Mouse (Mus musculus) hindbrain, embryonic 11.5 days (tissue): ENCODE data around the gene Tubgcp6. TPM values are rescaled to one million over a fixed set of nuclear protein-coding genes. Genes with fewer than 3 reads are reported as not detected.
A peak's percentile ranks its signal among the peaks of the same experiment; 100 is the strongest.

ENCODE experiments used
- ATAC-seq: fragments of 200-750 bp; cut with Nextera tagmentation; 2 replicates; pipeline ENCODE4 v1.8.0; 2017; ENCODE audit warnings: mild to moderate bottlenecking, moderate TSS enrichment, moderate library complexity; ENCODE audit not compliant: low FRiP score
- DNase-seq: peaks from one replicate; pipeline ENCODE4 v3.0.0-alpha.2; 2015; ENCODE audit warnings: low spot score
- H3K27ac ChIP-seq: fragments of 300-500 bp; sonication (generic); 2 replicates; pipeline ENCODE4 v1.5.1; 2014; ENCODE audit warnings: mild to moderate bottlenecking, low read depth, low read length
- H3K27me3 ChIP-seq: fragments of 300-500 bp; sonication (generic); 2 replicates; pipeline ENCODE4 v1.6.1; 2014; ENCODE audit warnings: mild to moderate bottlenecking, low read length, moderate library complexity, mixed read lengths; ENCODE audit not compliant: control insufficient read depth, insufficient read depth
- H3K36me3 ChIP-seq: fragments of 300-500 bp; sonication (generic); 2 replicates; pipeline ENCODE4 v1.6.1; 2014; ENCODE audit warnings: mild to moderate bottlenecking, low read length, moderate library complexity, mixed read lengths; ENCODE audit not compliant: control insufficient read depth, insufficient read depth
- H3K4me1 ChIP-seq: fragments of 300-500 bp; sonication (generic); replicated peaks from 2 replicates; pipeline ENCODE4 v1.6.1; 2014; ENCODE audit warnings: low read length, mixed read lengths; ENCODE audit not compliant: control insufficient read depth, insufficient read depth
- H3K4me2 ChIP-seq: fragments of 300-500 bp; sonication (generic); replicated peaks from 2 replicates; pipeline ENCODE4 v1.6.1; 2014; ENCODE audit warnings: mild to moderate bottlenecking, low read depth, low read length
- H3K4me3 ChIP-seq: fragments of 300-500 bp; sonication (generic); 2 replicates; pipeline ENCODE4 v1.5.1; 2014; ENCODE audit warnings: low read depth, low read length
- H3K9ac ChIP-seq: fragments of 300-500 bp; sonication (generic); 2 replicates; pipeline ENCODE4 v1.6.1; 2014; ENCODE audit warnings: low read depth, low read length
- H3K9me3 ChIP-seq: fragments of 300-500 bp; sonication (generic); 2 replicates; pipeline ENCODE4 v1.6.1; 2016; ENCODE audit warnings: low read length; ENCODE audit not compliant: control insufficient read depth
- WGBS: fragments of 180-500 bp; shearing (Covaris S2); extraction: QIAGEN DNeasy Blood & Tissue Kit; methylation state at CpG from one replicate; pipeline ENCODE4 v1.1.7; 2014; 5-methylcytosine and 5-hydroxymethylcytosine counted together
- polyA plus RNA-seq: library from polyadenylated mRNA; unstranded; fragments of >200 nt; fragmentation: Nextera tagmentation; extraction: Ambion mirVana; gene quantifications from 2 replicates; pipeline ENCODE4 v1.2.1, GENCODE M21; 2014

Gene Tubgcp6
- polyA plus RNA-seq, 1 experiment from 2014 or later: 17.6 TPM

GRCm38 (mm10) chr15:89088607-89089247 is 34.2 kb downstream of the Tubgcp6 start, which contains the start of gene Selenoo:
Gene Selenoo, plus strand, starts transcription at chr15:89089084.
- peak within 1 kb of the TSS; percentile 74 for H3K27ac ChIP-seq
- no peaks in the 10 kb centered on the region; the same call in 1 of the 2 replicates for H3K4me1 ChIP-seq
- 4% methylated on average over 18 of the region's 38 CpGs for WGBS
- peak within 1 kb of the TSS; percentile 95 for H3K4me2 ChIP-seq
- H3K4me3 ChIP-seq: peak within 1 kb of the TSS; percentile 99
- DNase-seq: peak; percentile 90
- H3K36me3 ChIP-seq: 0 out of 2 replicates have a peak, but pooled peaks cover 9% of the 10 kb centered on the region
- H3K27me3 ChIP-seq: no peaks in the 10 kb centered on the region
- no peaks in the 10 kb centered on the region for H3K9me3 ChIP-seq
- ATAC-seq: peak; percentile 94
- H3K9ac ChIP-seq: peak within 1 kb of the TSS; percentile 93

- ATAC-seq (no peak), DNase-seq (no peak)
- Histone ChIP-seq H3K9ac (no peak overlapping the region), H3K27me3 (no peaks in the 10 kb centered on the region), H3K9me3 (no peaks in the 10 kb centered on the region), H3K4me2 (no peak overlapping the region), H3K27ac (no peak overlapping the region), H3K4me3 (no peak overlapping the region), H3K36me3 (peaks cover 9% of the 10 kb centered on the region; the same call in 1 of the 2 replicates), H3K4me1 (no peaks in the 10 kb centered on the region; the same call in 1 of the 2 replicates)
- 96% methylated on average over 2 of the region's 2 CpGs for WGBS
Measured at GRCm38 (mm10) chr15:89084826-89085225, 38.1 kb downstream of the Tubgcp6 start.

DNA sequence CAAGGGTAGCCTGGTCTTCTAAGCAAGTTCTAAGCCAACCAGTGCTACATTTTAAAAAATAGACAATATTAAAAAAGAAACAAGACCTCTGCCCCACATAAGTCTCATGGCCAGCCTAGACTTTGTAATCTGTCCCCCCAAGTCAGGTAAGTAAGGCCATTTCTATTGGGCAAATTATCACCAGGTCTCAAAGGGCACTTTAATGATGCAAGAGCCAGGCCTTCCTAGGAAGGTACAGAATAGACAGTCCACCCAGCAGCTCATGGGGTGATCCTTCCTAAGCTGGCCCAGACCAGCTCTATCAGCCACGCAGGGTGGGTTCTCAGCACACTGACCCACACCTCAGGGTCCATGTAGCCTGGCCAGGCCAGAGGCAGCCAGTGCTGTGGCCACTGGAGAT is 39.0 kb downstream of the Tubgcp6 start:
- Histone ChIP-seq H3K4me1 (no peaks in the 10 kb centered on the region), H3K36me3 (peaks cover 9% of the 10 kb centered on the region; the same call in 1 of the 2 replicates), H3K27ac (no peak overlapping the region), H3K27me3 (no peaks in the 10 kb centered on the region), H3K9ac (no peak overlapping the region), H3K4me2 (no peak overlapping the region), H3K9me3 (no peaks in the 10 kb centered on the region), H3K4me3 (no peak overlapping the region)
- 96% methylated on average over 1 of the region's 1 CpGs for WGBS
- DNase-seq: no peak
- ATAC-seq: no peak

DNA sequence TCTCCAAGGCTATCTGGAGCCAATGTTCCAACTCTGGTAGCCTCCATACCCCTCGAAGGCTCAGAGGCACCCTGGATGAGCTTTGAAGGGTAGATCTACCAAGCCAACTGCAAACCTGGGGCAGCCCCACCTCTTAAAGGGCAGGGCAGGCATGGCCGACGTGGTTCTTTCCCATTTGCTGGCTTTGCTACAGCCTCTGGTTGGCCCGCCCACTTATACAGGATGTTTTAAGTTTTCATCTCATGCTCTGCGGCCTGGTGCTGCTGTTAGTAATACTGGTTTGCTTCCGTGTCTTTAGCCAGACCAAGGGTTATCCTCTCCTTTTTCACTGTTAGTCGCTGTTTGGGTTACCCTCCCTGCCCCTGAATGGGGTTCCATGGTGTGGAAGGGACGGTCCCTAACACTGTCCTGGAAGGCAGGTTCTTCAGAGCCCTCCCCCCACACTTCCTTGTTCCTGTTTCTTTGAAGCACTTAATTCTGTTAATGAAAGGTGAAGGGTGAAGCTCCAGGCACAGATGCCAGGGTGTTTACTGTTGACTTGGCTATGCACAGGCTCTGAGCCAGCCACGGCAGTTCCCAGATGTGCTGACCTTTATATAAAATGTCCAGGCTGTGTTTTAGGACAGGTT is 44.6 kb downstream of the Tubgcp6 start:
- Histone ChIP-seq H3K36me3 (no peaks in the 10 kb centered on the region; the same call in 1 of the 2 replicates), H3K4me2 (no peak overlapping the region), H3K4me3 (no peak overlapping the region), H3K27ac (no peak overlapping the region), H3K9me3 (no peaks in the 10 kb centered on the region), H3K27me3 (no peaks in the 10 kb centered on the region), H3K4me1 (peaks cover 16% of the 10 kb centered on the region), H3K9ac (no peak overlapping the region)
- DNase-seq: no peak
- no peak for ATAC-seq
- WGBS: 78% methylated on average over 9 of the region's 9 CpGs

DNA sequence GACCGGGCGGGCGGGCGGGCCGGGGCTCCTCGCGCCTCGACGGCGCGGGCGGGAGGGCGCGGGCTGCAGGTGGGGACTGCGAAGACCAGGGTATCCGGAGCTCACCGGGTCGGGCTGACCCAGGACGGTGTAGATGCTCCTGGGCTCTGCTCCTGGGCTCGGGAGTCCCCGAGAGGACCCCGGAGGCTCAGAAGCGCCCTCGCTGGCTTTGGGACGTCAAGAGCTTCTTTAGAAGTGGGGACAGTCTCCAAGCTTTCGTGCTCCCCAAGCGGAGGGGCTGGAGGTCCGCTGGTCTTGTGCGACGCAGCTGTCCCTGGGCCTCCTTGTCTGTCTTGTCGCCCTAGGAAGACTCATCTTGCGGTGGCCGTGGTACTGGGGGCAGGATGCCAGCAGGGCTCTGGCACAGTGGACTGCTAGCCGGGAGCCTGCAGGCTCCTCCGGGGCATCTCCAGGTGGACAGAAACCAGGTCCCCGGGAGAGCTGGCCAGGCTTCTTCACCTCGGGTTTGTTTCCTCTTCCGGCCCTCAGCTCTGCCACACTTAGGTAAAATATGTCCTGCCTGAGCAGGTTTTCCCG is 46.7 kb downstream of the Tubgcp6 start:
- Histone ChIP-seq H3K4me3 (peak overlapping the region; percentile 75), H3K4me2 (peak overlapping the region; percentile 93), H3K9ac (peak overlapping the region; percentile 89), H3K36me3 (no peaks in the 10 kb centered on the region), H3K9me3 (no peaks in the 10 kb centered on the region), H3K4me1 (peaks cover 16% of the 10 kb centered on the region), H3K27ac (peak overlapping the region; percentile 87), H3K27me3 (no peaks in the 10 kb centered on the region)
- DNase-seq (peak; percentile 60), ATAC-seq (peak; percentile 49)
- under 1% methylated on average over 25 of the region's 39 CpGs for WGBS

DNA sequence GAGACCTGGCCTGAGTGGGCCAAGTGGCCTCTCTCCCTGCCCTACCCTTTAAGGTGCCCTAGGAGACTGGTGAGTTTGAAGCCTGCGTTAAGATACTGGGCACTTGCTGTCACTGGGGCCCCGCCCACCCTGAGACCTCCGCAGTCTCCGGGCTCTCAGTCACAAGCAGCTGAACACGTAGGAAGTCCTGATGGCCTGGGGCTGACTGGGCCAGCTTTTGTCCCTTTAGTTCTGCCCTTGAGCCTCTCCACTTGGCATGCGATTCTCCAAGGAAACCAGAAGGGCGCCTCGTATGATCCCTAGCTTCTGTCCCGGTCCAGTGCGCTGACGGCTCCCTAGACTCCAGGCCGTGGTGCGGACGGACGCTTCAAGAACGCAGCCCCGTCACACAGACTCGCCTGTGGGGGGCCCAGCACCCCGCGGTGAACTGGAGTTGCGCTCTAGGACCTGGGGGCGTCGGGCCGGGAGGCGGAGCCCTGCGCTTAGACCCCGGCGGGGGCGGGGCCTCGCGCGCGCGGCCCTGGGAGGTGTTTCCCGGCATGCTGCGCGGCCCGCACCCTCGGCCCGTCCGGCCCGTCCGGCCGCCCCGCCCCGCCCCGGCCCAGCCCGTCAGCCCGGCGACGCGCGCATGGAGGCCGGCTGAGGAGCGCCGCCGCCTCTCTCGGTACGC is 47.3 kb downstream of the Tubgcp6 start:
- no peaks in the 10 kb centered on the region for H3K27me3 ChIP-seq
- peak overlapping the region; percentile 93 for H3K4me2 ChIP-seq
- peak overlapping the region; percentile 89 for H3K9ac ChIP-seq
- H3K4me3 ChIP-seq: peak overlapping the region; percentile 75
- ATAC-seq (peak; percentile 91), DNase-seq (peak; percentile 95)
- H3K27ac ChIP-seq: peak overlapping the region; percentile 87
- WGBS: 2% methylated on average over 28 of the region's 59 CpGs
- no peaks in the 10 kb centered on the region for H3K9me3 ChIP-seq
- peaks cover 16% of the 10 kb centered on the region for H3K4me1 ChIP-seq
- no peaks in the 10 kb centered on the region for H3K36me3 ChIP-seq

- Histone ChIP-seq H3K27me3 (no peaks in the 10 kb centered on the region; the same call in 1 of the 2 replicates), H3K9ac (peak within 1 kb of the TSS; percentile 89), H3K4me1 (peaks cover 16% of the 10 kb centered on the region), H3K36me3 (no peaks in the 10 kb centered on the region), H3K4me3 (peak within 1 kb of the TSS; percentile 75), H3K9me3 (no peaks in the 10 kb centered on the region), H3K4me2 (peak within 1 kb of the TSS; percentile 93), H3K27ac (peak within 1 kb of the TSS; percentile 87)
- DNase-seq (no peak), ATAC-seq (no peak; the same call in 1 of the 2 replicates)
- 28% methylated on average over 11 of the region's 11 CpGs for WGBS
Measured at GRCm38 (mm10) chr15:89074613-89075477, 48.1 kb downstream of the Tubgcp6 start, which contains the start of gene Trabd. Gene Trabd, plus strand, starts transcription at chr15:89075124.
